Mouse (Mus musculus): ENCODE results near the gene Hist1h4h.

DNA sequence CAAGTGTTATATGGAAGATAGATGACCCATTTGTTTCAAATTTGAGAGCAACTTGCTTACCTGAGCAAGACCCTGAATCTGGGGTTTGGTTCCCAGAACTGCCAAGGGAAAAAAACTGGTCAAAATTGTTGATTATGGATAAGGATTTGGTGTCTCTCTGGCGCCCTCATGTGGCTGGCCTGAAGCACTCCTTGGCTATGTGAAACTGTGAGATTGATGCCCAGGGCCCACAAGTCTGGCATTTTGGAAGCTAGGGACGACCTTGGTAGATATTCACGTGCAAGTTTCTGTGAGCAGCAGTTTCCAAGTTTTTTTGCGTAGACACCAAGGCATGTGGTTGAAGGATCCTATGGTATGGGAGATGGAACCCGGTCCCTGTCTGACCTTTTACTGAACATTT lies 6.2 kb upstream of the Hist1h4h start:
- no peak for TF ChIP-seq E2F4 (IDR thresholded peaks at IDR 0.05; ENCODE audit: insufficient read depth)
- TF ChIP-seq POLR2AphosphoS2 (IDR thresholded peaks at IDR 0.05; ENCODE audit: insufficient read length, low read depth): no peak
- no peak for TF ChIP-seq MAX (IDR thresholded peaks at IDR 0.05; ENCODE audit: low read depth)
- TF ChIP-seq USF1 (IDR thresholded peaks at IDR 0.05; ENCODE audit: low read depth): no peak
- TF ChIP-seq POLR2A (IDR thresholded peaks at IDR 0.05; ENCODE audit: insufficient read length, low read depth): no peak
- TF ChIP-seq REST (IDR thresholded peaks at IDR 0.05; ENCODE audit: insufficient read depth, insufficient read length): no peak
- TF ChIP-seq MYOG (IDR thresholded peaks at IDR 0.05; ENCODE audit: control insufficient read depth in 1 of 3, insufficient read depth in 1 of 3, insufficient read length in 2 of 3, low read depth in 2 of 3): no peak
- TF ChIP-seq CEBPB (IDR thresholded peaks at IDR 0.05; ENCODE audit: insufficient read depth, poor library complexity, severe bottlenecking): no peak
- no peak for TF ChIP-seq TCF3 (IDR thresholded peaks at IDR 0.05; ENCODE audit: insufficient read length, low read depth)
- no peak for TF ChIP-seq SRF (IDR thresholded peaks at IDR 0.05; ENCODE audit: control insufficient read depth, insufficient read length, low read depth)
- no peak for TF ChIP-seq MYOD1 (IDR thresholded peaks at IDR 0.05; ENCODE audit: control insufficient read depth in 1 of 3, insufficient read length in 2 of 3, low read depth in 2 of 3)
